Mouse (Mus musculus): Measurements from ENCODE around the gene Lsmem1.
"Not testable (repeated sequence)": the region's sequence is repeated elsewhere in the genome, so short reads cannot be mapped to it uniquely, and the experiment has no call there.

Gene Lsmem1

GRCm38 (mm10) chr12:40214888-40215876, 15.9 kb upstream of the Lsmem1 start:
- in situ Hi-C loops (cut with MboI, MseI), result no loop called here

- in situ Hi-C loops (cut with MboI, MseI), result no loop called here
Measured at GRCm38 (mm10) chr12:40209049-40209448, 9.8 kb upstream of the Lsmem1 start.

- in situ Hi-C loops (cut with MboI, MseI), result no loop called here
Measured at GRCm38 (mm10) chr12:40207909-40208308, 8.6 kb upstream of the Lsmem1 start.

- in situ Hi-C loops (cut with MboI, MseI), result no loop called here
Measured at GRCm38 (mm10) chr12:40202161-40203035, 3.1 kb upstream of the Lsmem1 start.

- in situ Hi-C loops (cut with MboI, MseI), result no loop called here
Measured at GRCm38 (mm10) chr12:40200484-40201235, 1.4 kb upstream of the Lsmem1 start.

GRCm38 (mm10) chr12:40199795-40200402, 609 bp upstream of the Lsmem1 start:
- in situ Hi-C loops (cut with MboI, MseI), result no loop called here

GRCm38 (mm10) chr12:40198427-40198826, 863 bp downstream of the Lsmem1 start:
- in situ Hi-C loops (cut with MboI, MseI), result no loop called here

GRCm38 (mm10) chr12:40198019-40198418, 1.3 kb downstream of the Lsmem1 start:
- in situ Hi-C loops (cut with MboI, MseI), result no loop called here

GRCm38 (mm10) chr12:40197511-40197910, 1.8 kb downstream of the Lsmem1 start:
- in situ Hi-C loops (cut with MboI, MseI), result no loop called here

GRCm38 (mm10) chr12:40185474-40185873, 13.8 kb downstream of the Lsmem1 start:
- in situ Hi-C loops (cut with MboI, MseI), result no loop called here

- in situ Hi-C loops (cut with MboI, MseI), result no loop called here
Measured at GRCm38 (mm10) chr12:40177089-40177488, 22.2 kb downstream of the Lsmem1 start.

- in situ Hi-C loops (cut with MboI, MseI), result no loop called here
Measured at GRCm38 (mm10) chr12:40176158-40176557, 23.1 kb downstream of the Lsmem1 start.

GRCm38 (mm10) chr12:40175171-40175570, 24.1 kb downstream of the Lsmem1 start:
- in situ Hi-C loops (cut with MboI, MseI), result not testable (repeated sequence)

- in situ Hi-C loops (cut with MboI, MseI), result loop anchor here (25.0 kb wide), 1 partner anchor 509 kb away; no protein-coding TSS in a partner anchor
Measured at GRCm38 (mm10) chr12:40171637-40172036, 27.7 kb downstream of the Lsmem1 start.

- in situ Hi-C loops (cut with MboI, MseI), result loop anchor here (5.0 to 25.0 kb wide), 4 partner anchors 92 to 655 kb away; no protein-coding TSS in a partner anchor
Measured at GRCm38 (mm10) chr12:40169675-40170074, 29.6 kb downstream of the Lsmem1 start.

- in situ Hi-C loops (cut with MboI, MseI), result loop anchor here (5.0 to 25.0 kb wide), 4 partner anchors 87 to 650 kb away; no protein-coding TSS in a partner anchor
Measured at GRCm38 (mm10) chr12:40164621-40165020, 34.7 kb downstream of the Lsmem1 start.

GRCm38 (mm10) chr12:40160777-40161176, 38.5 kb downstream of the Lsmem1 start:
- in situ Hi-C loops (cut with MboI, MseI), result loop anchor here (10.0 to 25.0 kb wide), 3 partner anchors 416 to 646 kb away; no protein-coding TSS in a partner anchor

GRCm38 (mm10) chr12:40154188-40154587, 45.1 kb downstream of the Lsmem1 start:
- in situ Hi-C loops (cut with MboI, MseI), result loop anchor here (25.0 kb wide), 1 partner anchor 492 kb away; no protein-coding TSS in a partner anchor

GRCm38 (mm10) chr12:40152353-40153069, 46.8 kb downstream of the Lsmem1 start:
- in situ Hi-C loops (cut with MboI, MseI), result loop anchor here (25.0 kb wide), 1 partner anchor 490 kb away; no protein-coding TSS in a partner anchor

- in situ Hi-C loops (cut with MboI, MseI), result no loop called here
Measured at GRCm38 (mm10) chr12:40147319-40147718, 52.0 kb downstream of the Lsmem1 start.
